Mouse (Mus musculus) ES-Bruce4 (cell line): ENCODE data around the gene Wiz.

Source experiments
- CTCF ChIP-seq: IDR thresholded peaks from one replicate; pipeline ENCODE4 v1.8.1; 2011; ENCODE audit warnings: low read depth, low read length
- EP300 ChIP-seq: IDR thresholded peaks from 2 replicates; pipeline ENCODE4 v1.6.1; 2011; ENCODE audit warnings: low read depth, low read length; ENCODE audit not compliant: insufficient read depth
- POLR2A ChIP-seq: IDR thresholded peaks from one replicate; pipeline ENCODE4 v1.8.1; 2011; ENCODE audit warnings: low read length; ENCODE audit not compliant: insufficient read depth

- no peak for TF ChIP-seq CTCF
- TF ChIP-seq POLR2A, result no peak
- TF ChIP-seq EP300, result no peak
Measured at GRCm38 (mm10) chr17:32396266-32396665, 7.0 kb upstream of the Wiz start.
